Mouse (Mus musculus): ENCODE measurements around the gene Insig2.

DNA sequence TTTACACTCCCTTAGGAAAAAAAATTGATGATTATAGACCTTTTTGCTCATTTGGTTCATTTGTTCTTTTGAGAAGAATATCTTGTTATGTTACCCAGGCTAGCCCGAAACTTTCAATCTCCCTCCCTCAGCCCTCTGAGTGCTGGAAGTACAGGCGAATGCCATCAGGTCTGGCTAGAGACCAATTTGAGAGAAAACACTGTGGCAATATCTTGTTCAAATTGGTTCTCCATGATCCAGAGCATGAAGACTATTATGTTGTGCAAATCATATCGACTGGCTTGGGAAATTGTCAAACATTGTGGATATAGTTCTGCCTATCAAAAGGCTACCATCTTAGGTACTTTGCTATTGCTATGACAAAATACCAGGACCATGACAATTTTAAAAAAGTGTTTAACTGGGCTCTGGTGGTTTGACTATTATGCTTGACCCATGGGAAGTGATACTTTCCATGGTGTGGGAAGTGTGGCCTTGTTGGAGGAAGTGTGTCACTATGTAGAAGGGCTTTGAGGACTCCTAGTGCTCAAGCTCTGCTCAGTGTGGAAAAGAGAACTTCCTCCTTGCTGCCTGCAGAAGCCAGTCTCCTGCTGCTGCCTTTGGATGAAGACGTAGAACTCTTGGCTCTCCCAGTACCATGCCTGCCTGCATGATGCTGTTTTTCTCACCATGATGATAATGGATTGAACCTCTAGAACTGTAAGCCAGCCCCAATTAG is 1.8 kb upstream of the Insig2 start:
- no peak for TF ChIP-seq CTCF (IDR thresholded peaks at IDR 0.05; ENCODE audit: extremely low read depth, insufficient read depth, low read length)
- no peak for TF ChIP-seq POLR2A (IDR thresholded peaks at IDR 0.05; ENCODE audit: extremely low read depth, insufficient read depth, low read length)
